Mouse (Mus musculus) bone marrow macrophage, adult 2 months (primary cell): ENCODE measurements around the gene Aldh4a1.

Source experiments
- CTCF ChIP-seq: IDR thresholded peaks from 2 replicates; pipeline ENCODE4 v1.5.1; 2012; ENCODE audit warnings: low read depth, mild to moderate bottlenecking, low read length, moderate library complexity
- POLR2A ChIP-seq: IDR thresholded peaks from 2 replicates; pipeline ENCODE4 v1.6.1; 2012; ENCODE audit warnings: mild to moderate bottlenecking, low read depth, low read length, borderline replicate concordance

- TF ChIP-seq CTCF = no peak
- no peak for TF ChIP-seq POLR2A
Observed at GRCm38 (mm10) chr4:139650907-139651306, 28.2 kb downstream of the Aldh4a1 start.
